In genomic region chr7:98534432-98534855, GRCm38 (mm10) we compare ENCODE assay signal across 14 mouse cellular contexts. TPM values are rescaled to one million over a fixed set of nuclear protein-coding genes. Genes with fewer than 3 reads are reported as not detected.
DNase-seq lines count a peak whose midpoint lies in the region; TF ChIP-seq lines count a peak whose summit lies in the region.
"Had no signal": no experiment of that assay in that cellular context is flagged by ENCODE, and none has a peak within 500 bp of the region (broad histone marks: within the 10 kb centered on the region; RNA-seq: fewer than 3 reads in every experiment).

No protein-coding gene starts in this region.

- H3K36me3 ChIP-seq in heart, embryonic 10.5 days, result no peaks in the 10 kb centered on the region
- no peaks in the 10 kb centered on the region for H3K36me3 ChIP-seq in myocyte (ENCODE audit: control insufficient read depth, insufficient read depth)
- H3K36me3 ChIP-seq: hindbrain, embryonic 12.5 days; neural tube, embryonic 13.5 days had no signal

- H3K27ac ChIP-seq in heart, embryonic 10.5 days, result peak overlapping the region; percentile 52; the same call in 1 of the 2 replicates
- H3K27ac ChIP-seq: gastrocnemius, adult 2 months; hindbrain, embryonic 12.5 days; kidney, postnatal 0 days; neural tube, embryonic 13.5 days had no signal

- no peaks in the 10 kb centered on the region for H3K27me3 ChIP-seq in heart, embryonic 10.5 days (ENCODE audit: insufficient read depth, poor library complexity, severe bottlenecking)
- H3K27me3 ChIP-seq in myocyte (ENCODE audit: control insufficient read depth, insufficient read depth, insufficient read length), result no peaks in the 10 kb centered on the region
- H3K27me3 ChIP-seq: hindbrain, embryonic 12.5 days; neural tube, embryonic 13.5 days had no signal

- peaks cover 43% of the 10 kb centered on the region for H3K4me1 ChIP-seq in heart, embryonic 10.5 days

- WGBS in heart, embryonic 10.5 days, result 69% methylated on average over 13 of the region's 13 CpGs

- TF ChIP-seq POLR2A in myocyte (IDR thresholded peaks at IDR 0.05; ENCODE audit: insufficient read length, low read depth), result no peak

- no peak overlapping the region for H3ac ChIP-seq in myocyte (ENCODE audit: control insufficient read depth, insufficient read length)

- no peak for DNase-seq in heart, embryonic 10.5 days (ENCODE audit: low spot score)
- DNase-seq in heart, adult 9 months (ENCODE audit: low spot score in 2 of 2), result no peak
- DNase-seq in c-Kit-positive CD71-negative TER-119-negative erythroid progenitor cells, embryonic 14.5 days (ENCODE audit: low read depth), result peak; percentile 34
- peak; percentile 41 to 44 for DNase-seq in thymus, postnatal 10 days (ENCODE audit: low spot score in 2 of 2)
- DNase-seq in adrenal gland, adult 8-10 months, result no peak
- DNase-seq in testis, postnatal 10 days (ENCODE audit: low spot score), result no peak
- no peak for DNase-seq in testis, postnatal 14 days (ENCODE audit: low spot score)
- DNase-seq: adrenal gland, postnatal 14 days; cerebellum, adult 9-11 months; gastrocnemius, adult 2 months had no signal

- H3K4me2 ChIP-seq in myocyte (ENCODE audit: low read depth), result peak overlapping the region; percentile 48
- H3K4me2 ChIP-seq: hindbrain, embryonic 12.5 days; neural tube, embryonic 13.5 days had no signal

- H3K79me2 ChIP-seq in myocyte (ENCODE audit: control insufficient read depth, insufficient read depth), result no peaks in the 10 kb centered on the region

- no peak overlapping the region for H3K4me3 ChIP-seq in heart, embryonic 10.5 days
- no peak overlapping the region for H3K4me3 ChIP-seq in myocyte
- H3K4me3 ChIP-seq: gastrocnemius, adult 2 months; hindbrain, embryonic 12.5 days; neural tube, embryonic 13.5 days had no signal

- no peaks in the 10 kb centered on the region for H3K9me3 ChIP-seq in heart, embryonic 10.5 days
- H3K9me3 ChIP-seq: hindbrain, embryonic 12.5 days; neural tube, embryonic 13.5 days had no signal

TF ChIP-seq in myocyte, 11 proteins besides CTCF, POLR2A, EP300 and RAD21:
- TF ChIP-seq MYOG (IDR thresholded peaks at IDR 0.05; ENCODE audit: control insufficient read depth in 1 of 3, insufficient read depth in 1 of 3, insufficient read length in 2 of 3, low read depth in 2 of 3) (peak in 1 of 3 experiments; percentile 2), MYOD1 (IDR thresholded peaks at IDR 0.05; ENCODE audit: control insufficient read depth in 1 of 3, insufficient read length in 2 of 3, low read depth in 2 of 3) (peak in 1 of 3 experiments; percentile 32), MAX (IDR thresholded peaks at IDR 0.05; ENCODE audit: low read depth) (no peak)

RNA-seq across cellular contexts. Expression of gene Lrrc32, which starts 45.4 kb away (rescaled TPM):
- 4.8 and 7.3 TPM in 2 replicates for polyA plus RNA-seq in heart, embryonic 10.5 days (2016; fragmentation: Nextera tagmentation; extraction: Ambion mirVana)
- polyA plus RNA-seq in myocyte (2012; fragmentation: generic; extraction: Trizol), result 0.22 TPM
- 10 to 100 TPM; 17.4 to 34.0 (median 28.1) TPM for total RNA-seq in adrenal gland, adult 8-10 months (2022)

Comparison
In these comparisons a context has a peak if more than half of its experiments do, and no peak if none do; other contexts are left out.
1. DNase-seq: peak in c-Kit-positive CD71-negative TER-119-negative erythroid progenitor cells, embryonic 14.5 days (single experiment) and thymus, postnatal 10 days (2 of 2); none in heart, embryonic 10.5 days (single experiment), heart, adult 9 months (0 of 2), adrenal gland, adult 8-10 months (single experiment), testis, postnatal 10 days (single experiment) and testis, postnatal 14 days (single experiment).